Mouse (Mus musculus) heart, postnatal 25 days (tissue): ENCODE results near the gene Dscam. TPM values are rescaled to one million over a fixed set of nuclear protein-coding genes. Genes with fewer than 3 reads are reported as not detected.
"Not testable (repeated sequence)": the region's sequence is repeated elsewhere in the genome, so short reads cannot be mapped to it uniquely, and the experiment has no call there.

Experiments used
- DNase-seq: peaks from one replicate; pipeline ENCODE4 v3.0.0; 2022; ENCODE audit warnings: low spot score
- intact Hi-C: fragments of 180-260 bp; cut with DNase I; formaldehyde crosslinking; loops from one replicate; pipeline ENCODE4 v1.15.1; 2025
- total RNA-seq, 2 experiments: library from RNA; stranded (reverse); gene quantifications; 2 replicates each; pipeline ENCODE4 v1.2.3; 2021

The Dscam gene
- total RNA-seq, 2 experiments from 2014 or later, result not detected

DNA sequence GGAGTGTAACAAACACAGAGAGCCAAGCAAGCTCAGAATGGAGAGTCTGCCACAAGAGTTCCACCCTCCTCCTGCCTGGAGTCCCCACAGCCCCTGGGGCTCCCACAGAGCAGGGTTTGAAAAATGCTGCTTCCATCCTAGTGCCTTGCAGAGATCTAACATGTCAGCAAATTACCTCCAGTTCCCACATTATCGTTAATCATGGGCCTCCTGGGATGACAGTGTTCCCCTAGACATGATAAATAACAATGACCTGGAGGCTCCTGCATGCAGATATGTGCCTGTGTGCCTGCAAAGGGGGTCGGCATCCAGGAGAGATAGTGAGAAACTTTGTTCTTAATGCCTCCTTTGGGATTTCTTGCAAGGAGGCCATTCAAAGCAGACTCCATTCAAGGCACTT lies 266.2 kb downstream of the Dscam start:
- intact Hi-C loops, result no loop called here
- no peak for DNase-seq

DNA sequence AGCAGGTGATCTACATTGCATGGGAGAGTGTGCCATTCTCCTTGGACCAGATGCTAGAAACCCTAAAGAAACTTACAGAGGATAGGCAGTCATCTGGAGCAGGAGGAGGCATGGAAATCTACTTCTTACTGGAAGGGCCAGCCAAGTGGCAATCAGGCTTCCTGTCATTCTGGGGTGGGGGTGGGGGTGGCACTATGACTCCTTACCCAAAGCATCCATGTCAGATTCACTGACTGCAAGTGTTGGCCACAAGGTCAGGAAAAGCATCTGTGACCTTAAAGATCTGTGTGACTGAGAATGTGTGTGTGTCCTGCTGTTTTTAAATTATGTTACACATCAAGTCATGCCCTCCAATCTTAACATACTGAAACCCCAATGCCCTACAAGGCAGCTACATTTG lies 268.0 kb downstream of the Dscam start:
- DNase-seq, result no peak
- intact Hi-C loops, result no loop called here

DNA sequence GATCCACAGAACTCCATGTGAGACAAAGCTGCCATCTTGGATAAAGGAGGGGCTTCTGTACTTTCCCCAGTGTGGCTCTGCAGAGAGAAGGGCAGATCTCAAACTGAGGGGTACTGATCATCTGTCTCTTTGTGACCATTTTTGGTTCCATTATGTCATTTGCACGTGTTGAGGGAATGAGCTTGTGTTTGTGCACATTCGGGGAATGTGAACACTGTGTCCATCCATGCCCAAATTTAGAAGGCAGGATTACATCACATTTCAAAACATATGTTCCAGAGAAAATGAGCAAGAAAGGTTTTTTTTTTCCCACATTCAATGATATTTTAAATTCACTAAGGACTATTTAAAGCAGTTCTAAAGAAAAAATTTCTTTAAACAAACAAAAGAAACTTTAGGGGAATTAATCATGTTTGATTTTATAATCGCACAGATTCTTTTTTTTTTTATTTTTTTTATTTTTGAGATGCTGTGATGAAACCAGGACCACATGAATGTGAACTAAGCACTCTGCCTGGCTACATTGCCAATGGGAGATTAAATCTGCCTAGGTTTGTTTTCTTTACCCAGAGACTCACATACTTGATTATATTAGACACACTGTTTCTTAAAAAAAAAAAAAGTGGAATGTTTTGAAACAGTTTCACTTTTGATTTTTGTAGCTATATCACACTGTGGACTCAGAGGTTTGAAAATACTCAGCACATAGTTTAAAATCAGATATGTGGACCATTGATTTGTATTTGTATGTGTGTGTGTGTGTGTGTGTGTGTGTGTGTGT lies 269.1 kb downstream of the Dscam start:
- intact Hi-C loops, result no loop called here
- no peak for DNase-seq

DNA sequence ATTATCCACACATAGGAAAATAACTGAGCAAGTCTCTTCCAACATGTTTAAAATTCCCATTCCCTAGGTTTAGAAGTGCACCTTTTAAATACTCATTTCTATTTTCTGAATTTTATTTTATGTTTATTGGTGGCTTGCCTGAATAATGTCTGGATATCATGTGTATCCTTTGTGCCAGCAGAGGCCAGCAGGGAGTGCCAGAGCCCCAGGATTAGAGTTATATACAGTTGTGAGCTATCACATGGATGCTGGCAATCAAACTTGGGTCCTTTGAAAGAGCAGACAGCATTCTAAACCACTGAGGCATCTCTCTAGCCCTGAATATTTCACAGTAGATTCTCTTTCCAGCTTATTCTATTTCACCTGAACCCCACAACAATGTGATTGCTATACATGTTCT lies 271.2 kb downstream of the Dscam start:
- intact Hi-C loops, result loop anchor here (5.0 kb wide), 1 partner anchor 268 kb away; no protein-coding TSS in a partner anchor
- no peak for DNase-seq

DNA sequence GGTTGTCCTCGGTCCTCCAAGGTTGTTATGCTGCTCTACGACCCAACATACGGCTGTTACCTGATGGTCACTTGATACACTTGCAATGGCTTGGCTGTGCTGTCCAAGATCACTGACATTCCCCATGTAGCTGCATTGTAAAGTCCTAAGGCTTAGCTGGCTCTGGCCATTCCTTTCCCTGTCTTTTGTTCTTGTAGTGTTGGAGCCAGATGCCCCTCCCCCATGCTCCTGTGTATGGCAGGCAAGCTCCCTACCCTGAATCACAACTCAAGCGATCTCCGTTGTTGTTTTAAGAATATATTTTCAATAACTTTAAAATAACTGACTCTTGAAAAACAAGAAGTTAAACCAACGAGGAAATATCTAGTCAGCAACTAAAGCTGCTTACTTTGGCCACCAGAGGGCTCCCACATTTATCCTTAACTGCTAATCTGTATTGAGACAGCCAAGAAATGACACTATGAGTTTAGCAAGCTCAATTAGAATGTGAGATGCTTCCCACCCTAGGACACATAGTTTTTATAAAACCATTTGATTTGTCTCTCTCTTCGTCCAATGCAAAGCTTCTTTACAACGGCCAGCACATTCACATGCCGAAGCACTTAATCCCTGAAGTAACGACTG lies 273.9 kb downstream of the Dscam start:
- intact Hi-C loops, result loop anchor here (1.0 to 5.0 kb wide), 2 partner anchors 271 to 397 kb away; no protein-coding TSS in a partner anchor
- DNase-seq, result no peak

DNA sequence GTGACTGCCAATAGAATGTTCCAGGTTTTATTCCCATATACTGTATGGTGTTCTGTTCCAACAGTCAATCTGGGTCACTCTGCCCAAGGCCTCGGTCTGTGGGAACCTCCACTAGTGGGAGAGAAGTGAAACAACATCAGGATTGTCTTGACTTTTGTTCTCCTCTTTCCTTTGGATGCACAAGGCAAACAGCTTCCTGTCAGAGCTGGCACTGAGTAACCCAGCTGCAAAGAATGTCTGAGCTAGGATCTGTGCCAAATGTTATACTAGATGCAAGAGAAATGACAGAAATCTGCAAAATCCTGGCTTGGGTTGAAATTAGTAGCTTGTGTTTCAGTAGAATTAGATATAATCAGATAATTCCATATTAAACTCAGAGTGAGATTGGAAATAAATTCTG lies 282.5 kb downstream of the Dscam start:
- intact Hi-C loops, result no loop called here
- no peak for DNase-seq

DNA sequence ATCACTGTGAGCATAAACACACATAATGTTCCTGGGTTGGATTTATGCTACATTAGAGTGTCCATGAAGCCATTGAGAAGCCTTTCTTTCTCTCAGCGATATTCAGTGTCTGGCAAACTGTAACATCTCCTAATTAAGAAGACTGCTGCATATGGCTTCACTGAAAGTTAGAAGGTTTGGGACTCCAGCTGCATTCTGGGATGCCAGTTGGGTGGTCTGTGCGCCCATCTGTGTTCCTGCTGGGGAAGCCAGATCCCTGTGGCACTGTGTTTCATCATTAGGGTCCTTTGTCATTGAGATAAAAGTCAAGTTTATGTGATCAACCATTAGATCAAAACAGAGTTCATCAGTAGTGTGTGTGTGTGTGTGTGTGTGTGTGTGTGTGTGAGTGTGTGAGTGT lies 284.7 kb downstream of the Dscam start:
- DNase-seq, result no peak

DNA sequence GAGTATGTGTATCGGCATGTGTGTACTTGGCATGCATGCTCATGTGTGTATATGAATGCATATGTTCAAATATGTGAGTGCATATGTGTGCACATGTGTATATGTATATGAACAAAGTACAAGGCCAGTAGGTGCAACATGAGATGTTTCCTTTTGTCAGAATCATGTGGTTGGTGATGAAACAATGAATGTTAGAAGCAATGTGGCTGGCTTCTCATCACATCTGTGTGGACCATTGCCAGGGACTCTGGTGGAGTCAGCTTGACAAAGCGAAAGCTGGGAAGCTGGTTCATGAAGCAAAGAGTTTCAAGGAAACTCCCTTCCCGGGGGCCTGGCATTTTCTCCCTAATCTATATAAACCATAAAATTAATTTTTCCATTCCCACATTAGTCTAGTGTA lies 286.0 kb downstream of the Dscam start:
- DNase-seq, intact Hi-C loops: not testable (repeated sequence)

More for the DNA sequence above, 284.7 kb downstream of the Dscam start:
- intact Hi-C loops, result no loop called here

DNA sequence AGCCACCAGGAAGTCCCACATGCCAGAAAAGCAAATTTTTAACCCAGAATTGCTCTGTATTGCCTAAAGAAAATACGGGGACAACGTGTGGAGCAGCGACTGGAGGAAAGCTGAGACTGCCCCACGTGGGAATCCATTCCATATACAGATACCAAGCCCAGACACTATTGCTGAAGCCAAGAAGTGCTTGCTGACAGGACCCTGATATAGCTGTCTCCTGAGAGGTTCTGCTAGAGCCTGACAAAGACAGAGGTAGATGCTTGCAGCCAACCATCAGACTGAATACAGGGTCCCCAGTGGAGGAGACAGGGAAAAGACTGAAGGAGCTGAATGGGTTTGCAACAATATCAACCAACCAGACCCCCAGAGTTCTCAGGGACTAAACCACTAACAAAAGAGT lies 293.3 kb downstream of the Dscam start:
- intact Hi-C loops, result no loop called here
- DNase-seq, result no peak

DNA sequence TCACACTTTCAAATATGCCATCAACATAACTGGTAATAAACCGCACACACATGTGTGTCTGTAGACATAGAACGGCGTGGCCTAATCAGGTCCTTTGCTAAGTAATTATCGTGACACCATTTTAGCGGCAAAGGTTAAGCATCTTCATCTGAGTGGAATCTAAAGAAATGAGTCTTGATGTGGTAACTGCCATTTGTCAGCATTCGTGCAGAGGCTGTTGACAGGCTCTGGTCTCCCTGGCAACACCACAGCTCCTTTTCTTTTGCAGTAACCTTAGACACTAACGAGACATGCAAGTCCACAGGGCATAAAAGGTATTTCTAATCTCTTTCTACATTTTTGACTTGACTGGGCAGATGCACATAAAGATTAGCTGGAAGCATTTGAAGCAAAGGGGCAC lies 297.8 kb downstream of the Dscam start:
- no peak for DNase-seq
- intact Hi-C loops, result no loop called here

DNA sequence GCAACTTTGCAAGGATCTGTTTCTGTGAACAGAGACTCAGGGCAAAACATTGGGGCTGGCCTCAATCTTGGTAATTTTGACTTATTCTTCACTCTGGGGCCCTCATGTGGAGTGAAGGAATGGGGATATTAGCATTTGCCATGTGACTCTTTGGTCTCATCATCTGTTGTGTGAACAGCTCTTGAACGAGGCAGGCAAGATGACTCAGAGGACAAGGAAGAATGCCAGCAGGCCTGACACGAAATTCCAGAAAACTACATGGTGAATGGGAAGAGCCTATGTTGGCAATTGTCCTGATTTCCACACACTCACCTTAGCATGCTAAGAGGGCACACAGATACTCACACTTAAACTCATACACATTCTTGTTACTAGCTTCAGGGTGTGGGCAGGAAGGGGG lies 313.0 kb downstream of the Dscam start:
- intact Hi-C loops, result loop anchor here (10.0 kb wide), 1 partner anchor 157 kb away; no protein-coding TSS in a partner anchor
- DNase-seq, result no peak

DNA sequence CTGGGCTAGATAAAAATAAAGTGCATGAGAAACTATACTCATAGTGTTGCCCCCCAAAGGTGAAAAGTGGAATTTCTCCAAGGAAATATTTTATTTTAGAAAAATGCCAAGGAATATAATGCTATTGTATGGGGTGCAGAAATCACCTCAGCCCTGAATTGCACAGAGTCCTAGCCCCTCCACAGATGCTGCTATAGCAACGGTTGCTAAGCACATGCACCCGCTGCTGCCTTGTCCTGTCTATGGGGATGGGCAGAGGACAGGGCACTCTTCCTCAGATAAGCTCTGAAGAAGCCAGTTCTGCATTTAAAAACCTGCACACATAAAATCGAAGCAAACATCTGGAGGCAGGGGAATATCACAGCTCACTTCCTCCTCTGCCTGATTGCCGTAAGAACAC lies 315.5 kb downstream of the Dscam start:
- intact Hi-C loops, result loop anchor here (10.0 kb wide), 1 partner anchor 160 kb away; no protein-coding TSS in a partner anchor
- DNase-seq, result no peak

DNA sequence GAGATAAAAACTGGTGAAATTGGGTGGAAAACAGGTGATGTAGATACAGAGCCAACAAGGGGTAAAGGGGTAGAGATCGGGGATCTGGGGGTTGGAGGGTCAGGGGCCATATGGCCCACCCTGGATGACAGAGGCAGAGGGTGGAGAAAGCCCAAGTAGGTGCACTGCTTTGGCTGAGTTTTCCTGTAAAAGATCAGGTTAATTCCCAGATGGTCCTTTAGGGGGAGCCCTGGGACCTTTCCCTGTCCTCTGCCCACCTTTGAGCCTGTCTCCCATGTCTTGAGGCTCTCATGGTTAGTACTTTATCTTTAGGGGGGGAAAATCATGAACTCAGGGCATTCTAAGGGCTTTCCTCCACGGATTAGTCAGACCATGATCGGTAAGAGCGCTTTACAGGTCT lies 318.2 kb downstream of the Dscam start:
- no peak for DNase-seq

DNA sequence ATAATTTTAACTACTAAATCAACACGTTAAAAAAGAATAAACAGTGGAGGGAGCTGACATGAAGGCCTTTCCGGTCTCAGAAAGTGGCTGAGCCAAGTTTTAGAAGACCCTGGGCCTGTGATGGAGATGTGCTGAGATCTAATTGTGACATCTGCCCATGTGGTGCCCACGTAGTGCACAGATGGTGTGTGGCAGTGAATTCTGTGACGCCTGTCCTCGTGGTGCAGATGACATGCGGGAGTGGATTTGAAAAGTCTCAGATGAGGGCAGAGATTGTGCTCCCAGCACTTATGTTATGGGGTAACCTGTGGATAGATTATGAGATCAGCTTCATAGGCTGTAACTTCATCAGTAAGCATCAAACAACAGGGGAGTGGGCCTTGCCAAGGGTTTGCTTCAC lies 321.6 kb downstream of the Dscam start:
- no peak for DNase-seq

More for the DNA sequence above, 318.2 kb downstream of the Dscam start:
- intact Hi-C loops, result loop anchor here (5.0 to 10.0 kb wide), 2 partner anchors 162 to 420 kb away; no protein-coding TSS in a partner anchor

DNA sequence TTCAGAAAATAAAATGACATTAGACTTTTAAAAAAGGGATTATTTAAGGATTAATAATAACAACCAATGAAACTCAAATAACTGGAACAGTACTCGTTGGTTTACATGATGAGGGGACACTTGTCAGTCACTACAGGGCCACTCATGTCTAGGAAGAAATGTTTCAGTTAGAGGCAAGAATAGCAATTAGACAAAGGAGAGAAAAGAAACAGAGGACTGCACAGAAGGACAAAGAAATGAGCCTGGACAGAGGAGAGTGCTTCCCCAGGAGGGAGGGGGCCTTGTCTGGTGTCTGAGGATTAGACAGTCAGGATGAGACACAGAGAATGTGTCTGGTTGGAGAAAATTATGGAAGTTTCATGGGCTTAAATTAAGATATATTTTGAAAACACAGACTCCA lies 324.0 kb downstream of the Dscam start:
- no peak for DNase-seq
- intact Hi-C loops, result no loop called here

More for the DNA sequence above, 321.6 kb downstream of the Dscam start:
- intact Hi-C loops, result no loop called here

DNA sequence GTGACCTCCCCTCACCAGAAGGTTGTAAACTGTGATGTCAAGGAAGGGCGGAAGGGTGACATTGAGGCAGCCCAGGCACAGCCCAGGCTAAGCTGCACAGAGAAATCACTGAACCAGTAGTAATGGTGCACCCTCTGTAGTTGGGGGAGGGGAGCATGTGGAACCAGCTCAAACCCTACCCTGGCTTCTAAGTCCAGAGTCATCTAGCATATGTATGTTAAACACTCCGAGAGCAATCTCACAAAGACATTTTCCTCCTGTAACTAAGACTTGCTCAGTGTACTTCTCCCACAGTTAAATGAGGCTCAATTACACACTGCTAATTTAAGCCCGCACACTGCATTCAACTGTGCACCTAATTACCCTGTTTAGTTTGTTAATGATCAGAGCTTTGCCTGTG lies 324.4 kb downstream of the Dscam start:
- intact Hi-C loops, result no loop called here
- DNase-seq, result no peak

DNA sequence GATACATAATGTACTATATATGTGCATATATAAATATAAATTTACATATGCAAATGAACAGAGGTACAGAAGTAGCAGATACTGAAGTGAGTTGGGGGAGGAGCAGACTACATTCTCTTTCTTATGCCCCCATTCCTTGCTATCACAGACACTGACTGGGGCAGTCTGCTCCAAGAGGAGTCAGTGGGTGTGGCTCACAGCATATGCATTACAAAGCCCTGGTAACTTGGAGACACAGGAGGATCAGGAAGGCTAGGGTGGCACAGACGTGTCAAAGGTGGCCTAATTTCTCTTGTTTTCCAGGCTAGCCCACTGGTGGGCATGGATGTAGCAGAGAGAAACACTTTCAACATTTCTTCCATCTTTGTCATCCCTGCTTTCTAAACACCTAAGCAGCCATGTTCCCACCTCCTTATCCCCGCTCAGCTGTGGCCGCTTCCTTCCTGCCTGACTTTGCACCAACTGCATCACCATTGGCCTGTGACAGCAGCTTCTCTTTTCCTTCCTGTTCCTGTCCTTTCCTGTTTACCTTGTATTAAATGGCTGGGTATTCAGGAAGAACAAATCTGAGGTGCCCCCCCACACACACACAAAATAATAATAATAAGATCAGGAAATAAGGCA lies 325.0 kb downstream of the Dscam start:
- intact Hi-C loops, result no loop called here
- no peak for DNase-seq

DNA sequence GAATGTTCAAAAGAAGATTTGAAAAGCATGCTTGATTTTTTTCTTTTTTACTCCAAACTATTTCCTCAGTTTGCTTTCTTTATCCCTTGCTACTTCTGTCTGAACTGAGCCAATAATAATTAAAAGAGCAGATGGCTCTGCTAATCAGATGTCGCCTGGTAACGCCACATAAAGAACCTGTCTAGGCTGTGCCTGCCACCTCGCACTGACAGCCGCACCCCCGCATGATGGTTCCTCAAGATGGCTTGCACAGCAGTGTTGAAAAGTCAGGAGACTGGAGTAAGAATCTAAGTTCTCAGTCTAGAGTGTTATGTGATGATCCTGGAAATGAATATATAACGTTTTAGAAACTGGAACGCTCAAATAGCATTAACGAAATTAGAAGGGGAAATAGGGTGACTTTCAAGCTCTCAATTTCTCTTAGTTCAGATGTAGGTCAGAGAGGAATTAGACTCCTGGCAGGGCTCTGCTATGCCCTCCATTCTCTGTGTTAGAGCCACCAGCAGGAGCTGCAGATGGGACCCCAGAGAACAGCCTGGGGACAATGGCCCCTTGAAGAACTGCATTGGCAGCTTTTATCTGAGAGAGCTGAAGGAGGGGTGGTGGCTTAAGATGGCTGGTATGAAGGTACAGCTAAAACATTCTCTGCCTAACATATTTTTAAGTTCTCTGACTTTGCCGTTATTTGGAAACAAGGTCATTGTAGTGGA lies 326.7 kb downstream of the Dscam start:
- intact Hi-C loops, result no loop called here
- DNase-seq, result no peak

DNA sequence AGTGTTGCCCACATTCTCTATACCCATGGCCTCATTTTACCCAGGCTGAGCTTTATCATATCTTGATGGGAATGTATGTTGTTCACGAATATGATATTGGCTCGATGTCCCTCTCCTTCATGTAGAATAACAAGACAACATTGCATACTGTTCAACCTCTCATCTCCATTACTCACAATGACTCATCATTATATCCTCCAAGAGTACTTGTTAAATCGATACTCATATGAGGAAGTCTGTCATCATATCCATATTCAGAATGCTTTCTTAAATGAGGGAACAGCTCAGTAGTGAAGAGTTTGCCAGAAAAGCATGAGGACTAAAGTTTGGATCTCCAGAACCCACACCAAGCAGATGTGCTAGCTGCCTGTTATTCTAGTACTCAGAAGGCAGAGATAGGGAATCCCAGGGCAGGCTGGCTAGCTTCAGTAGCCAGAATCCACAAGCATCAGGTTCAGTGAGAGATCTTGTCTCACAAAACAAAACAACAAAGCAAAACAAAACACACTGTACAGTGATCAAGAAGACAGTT lies 327.7 kb downstream of the Dscam start:
- intact Hi-C loops, result no loop called here
- DNase-seq, result no peak

DNA sequence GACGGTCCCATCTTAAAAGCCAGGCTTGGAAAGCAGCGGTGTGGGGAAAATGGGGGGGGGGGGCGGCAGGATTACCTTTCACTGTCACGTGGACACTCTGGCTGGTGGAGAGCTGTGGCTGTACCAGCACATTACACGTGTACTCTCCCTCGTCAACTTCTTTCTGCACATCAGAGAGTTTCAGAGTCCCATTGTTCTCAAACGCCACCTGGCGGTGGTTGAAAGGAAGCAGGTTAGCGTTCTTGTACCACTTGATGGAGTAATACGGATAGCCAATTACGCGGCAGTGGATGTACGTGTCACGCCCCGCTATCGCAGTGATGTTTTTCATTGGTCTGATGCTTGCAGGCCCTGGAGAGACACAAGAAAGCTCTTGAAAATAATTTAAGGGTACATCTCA lies 350.9 kb downstream of the Dscam start:
- DNase-seq, result no peak
- intact Hi-C loops, result loop anchor here (1.0 to 10.0 kb wide), 2 partner anchors 135 to 465 kb away; no protein-coding TSS in a partner anchor
